In genomic region chr1:183754500-183754899, GRCm38 (mm10) we compare ENCODE assay signal across 28 mouse cellular contexts.
DNase-seq lines count a peak whose midpoint lies in the region; ATAC-seq and TF ChIP-seq lines count a peak whose summit lies in the region.
"Had no signal": no experiment of that assay in that cellular context is flagged by ENCODE, and none has a peak within 500 bp of the region (broad histone marks: within the 10 kb centered on the region; RNA-seq: fewer than 3 reads in every experiment).

No protein-coding gene starts in this region.

- H3K4me2 ChIP-seq in hindbrain, embryonic 16.5 days (ENCODE audit: low read length) = no peak overlapping the region
- no peak overlapping the region for H3K4me2 ChIP-seq in hindbrain, postnatal 0 days (ENCODE audit: low read depth, low read length)
- no peak overlapping the region for H3K4me2 ChIP-seq in forebrain, embryonic 13.5 days
- H3K4me2 ChIP-seq in forebrain, embryonic 16.5 days (ENCODE audit: low read length) = no peak overlapping the region
- H3K4me2 ChIP-seq: embryonic facial prominence, embryonic 12.5 days; embryonic facial prominence, embryonic 15.5 days; heart, embryonic 12.5 days; heart, embryonic 15.5 days; hindbrain, embryonic 13.5 days; intestine, embryonic 15.5 days; kidney, embryonic 15.5 days had no signal

- ATAC-seq in hindbrain, embryonic 16.5 days = 0 out of 2 replicates have a peak, but pooled peaks have one; percentile 4
- no peak for ATAC-seq in hindbrain, postnatal 0 days
- peak; percentile 68 for ATAC-seq in forebrain, embryonic 13.5 days
- peak; percentile 58 for ATAC-seq in forebrain, embryonic 16.5 days
- ATAC-seq in monocyte, adult 5-6 weeks (replicated peaks; ENCODE audit: insufficient number of reproducible peaks, low FRiP score, low TSS enrichment, poor library complexity, severe bottlenecking) = no peak
- ATAC-seq: activated CD4-positive, CD25-positive, alpha-beta regulatory T cell, adult 4 months; intestine, embryonic 15.5 days had no signal

- H3K4me3 ChIP-seq in hindbrain, embryonic 16.5 days (ENCODE audit: low read length) = no peak overlapping the region
- H3K4me3 ChIP-seq in hindbrain, postnatal 0 days (ENCODE audit: low read length) = no peak overlapping the region
- no peak overlapping the region for H3K4me3 ChIP-seq in forebrain, embryonic 13.5 days
- no peak overlapping the region for H3K4me3 ChIP-seq in forebrain, embryonic 16.5 days (replicated peaks; ENCODE audit: low read length)
- H3K4me3 ChIP-seq: embryonic facial prominence, embryonic 12.5 days; embryonic facial prominence, embryonic 15.5 days; heart, embryonic 12.5 days; heart, embryonic 15.5 days; hindbrain, embryonic 13.5 days; intestine, embryonic 15.5 days; kidney, embryonic 15.5 days had no signal

- no peak for TF ChIP-seq CTCF in hindbrain, postnatal 0 days (IDR thresholded peaks at IDR 0.05; ENCODE audit: low read depth)

- no peaks in the 10 kb centered on the region for H3K36me3 ChIP-seq in hindbrain, embryonic 16.5 days (ENCODE audit: control insufficient read depth, insufficient read depth, low read length)
- H3K36me3 ChIP-seq in hindbrain, postnatal 0 days (ENCODE audit: insufficient read depth, low read length) = no peaks in the 10 kb centered on the region
- no peaks in the 10 kb centered on the region for H3K36me3 ChIP-seq in forebrain, embryonic 13.5 days (ENCODE audit: poor library complexity, severe bottlenecking)
- H3K36me3 ChIP-seq in forebrain, embryonic 16.5 days (ENCODE audit: control insufficient read depth, insufficient read depth) = no peaks in the 10 kb centered on the region
- H3K36me3 ChIP-seq: embryonic facial prominence, embryonic 12.5 days; embryonic facial prominence, embryonic 15.5 days; heart, embryonic 12.5 days; heart, embryonic 15.5 days; hindbrain, embryonic 13.5 days; intestine, embryonic 15.5 days; kidney, embryonic 15.5 days had no signal

- no peaks in the 10 kb centered on the region for H3K9me3 ChIP-seq in hindbrain, embryonic 16.5 days (ENCODE audit: control insufficient read depth, low read length)
- H3K9me3 ChIP-seq in hindbrain, postnatal 0 days (ENCODE audit: low read length) = no peaks in the 10 kb centered on the region
- no peaks in the 10 kb centered on the region for H3K9me3 ChIP-seq in forebrain, embryonic 13.5 days (replicated peaks)
- H3K9me3 ChIP-seq in forebrain, embryonic 16.5 days (ENCODE audit: control insufficient read depth, low read length) = no peaks in the 10 kb centered on the region
- H3K9me3 ChIP-seq: embryonic facial prominence, embryonic 12.5 days; embryonic facial prominence, embryonic 15.5 days; heart, embryonic 12.5 days; heart, embryonic 15.5 days; hindbrain, embryonic 13.5 days; intestine, embryonic 15.5 days; kidney, embryonic 15.5 days had no signal

- peak; percentile 62 for DNase-seq in heart, adult 11 months
- no peak for DNase-seq in heart, adult 9 months (ENCODE audit: low spot score in 2 of 2)
- no peak for DNase-seq in hindbrain, postnatal 0 days (ENCODE audit: low spot score)
- DNase-seq in embryo, embryonic 10.5 days (ENCODE audit: low spot score) = no peak
- DNase-seq: adrenal gland, adult 8-10 months; adrenal gland, postnatal 36 days; cerebellum, adult 11 months; cerebellum, adult 2 months; cerebellum, adult 9-11 months; cerebellum, postnatal 25 days; gastrocnemius, postnatal 10 days; gastrocnemius, postnatal 36 days; heart, postnatal 10 days; heart, postnatal 36 days; kidney, adult 11 months; kidney, adult 8-10 months had no signal

- no peaks in the 10 kb centered on the region for H3K27me3 ChIP-seq in hindbrain, embryonic 16.5 days (replicated peaks; ENCODE audit: control insufficient read depth, insufficient read depth, low read length)
- no peaks in the 10 kb centered on the region for H3K27me3 ChIP-seq in hindbrain, postnatal 0 days (ENCODE audit: insufficient read depth, low read length)
- H3K27me3 ChIP-seq in forebrain, embryonic 13.5 days = no peaks in the 10 kb centered on the region
- H3K27me3 ChIP-seq in forebrain, embryonic 16.5 days (replicated peaks; ENCODE audit: control insufficient read depth, insufficient read depth, low read length) = no peaks in the 10 kb centered on the region
- H3K27me3 ChIP-seq: embryonic facial prominence, embryonic 12.5 days; embryonic facial prominence, embryonic 15.5 days; heart, embryonic 15.5 days; hindbrain, embryonic 13.5 days; intestine, embryonic 15.5 days; kidney, embryonic 15.5 days had no signal

- no peaks in the 10 kb centered on the region; the same call in 1 of the 2 replicates for H3K4me1 ChIP-seq in hindbrain, embryonic 16.5 days (ENCODE audit: control insufficient read depth, insufficient read depth, low read depth, low read length)
- H3K4me1 ChIP-seq in hindbrain, postnatal 0 days (ENCODE audit: insufficient read depth, low read length) = no peaks in the 10 kb centered on the region
- H3K4me1 ChIP-seq in forebrain, embryonic 13.5 days = peaks cover 6% of the 10 kb centered on the region; the same call in 1 of the 2 replicates
- peaks cover 7% of the 10 kb centered on the region; the same call in 1 of the 2 replicates for H3K4me1 ChIP-seq in forebrain, embryonic 16.5 days (replicated peaks; ENCODE audit: control insufficient read depth, insufficient read depth, low read length)
- H3K4me1 ChIP-seq: embryonic facial prominence, embryonic 12.5 days; embryonic facial prominence, embryonic 15.5 days; heart, embryonic 12.5 days; heart, embryonic 15.5 days; intestine, embryonic 15.5 days; kidney, embryonic 15.5 days had no signal

- WGBS in hindbrain, embryonic 16.5 days = 61% methylated on average over 4 of the region's 4 CpGs
- WGBS in hindbrain, postnatal 0 days = 58% methylated on average over 4 of the region's 4 CpGs
- WGBS in forebrain, embryonic 13.5 days = 77% methylated on average over 4 of the region's 4 CpGs
- 52% methylated on average over 4 of the region's 4 CpGs for WGBS in forebrain, embryonic 16.5 days

- H3K9ac ChIP-seq in hindbrain, embryonic 16.5 days (ENCODE audit: low read depth, low read length) = no peak overlapping the region
- H3K9ac ChIP-seq in hindbrain, postnatal 0 days (replicated peaks; ENCODE audit: low read length) = no peak overlapping the region
- no peak overlapping the region for H3K9ac ChIP-seq in forebrain, embryonic 13.5 days
- H3K9ac ChIP-seq in forebrain, embryonic 16.5 days (replicated peaks; ENCODE audit: low read depth, low read length) = no peak overlapping the region
- H3K9ac ChIP-seq: embryonic facial prominence, embryonic 12.5 days; embryonic facial prominence, embryonic 15.5 days; heart, embryonic 12.5 days; heart, embryonic 15.5 days; hindbrain, embryonic 13.5 days; intestine, embryonic 15.5 days; kidney, embryonic 15.5 days had no signal

- H3K27ac ChIP-seq in hindbrain, embryonic 16.5 days (ENCODE audit: low read depth, low read length) = no peak overlapping the region
- H3K27ac ChIP-seq in hindbrain, postnatal 0 days = no peak overlapping the region
- H3K27ac ChIP-seq in forebrain, embryonic 13.5 days = no peak overlapping the region
- no peak overlapping the region for H3K27ac ChIP-seq in forebrain, embryonic 16.5 days (ENCODE audit: low read length)
- H3K27ac ChIP-seq: embryonic facial prominence, embryonic 12.5 days; embryonic facial prominence, embryonic 15.5 days; heart, embryonic 15.5 days; hindbrain, embryonic 13.5 days; intestine, embryonic 15.5 days; kidney, embryonic 15.5 days had no signal

Comparison
In these comparisons a context has a peak if more than half of its experiments do, and no peak if none do; other contexts are left out.
1. ATAC-seq: peak in hindbrain, embryonic 16.5 days (single experiment), forebrain, embryonic 13.5 days (single experiment) and forebrain, embryonic 16.5 days (single experiment); none in hindbrain, postnatal 0 days (single experiment) and monocyte, adult 5-6 weeks (single experiment).